Mouse (Mus musculus) CH12.LX (cell line): Measurements from ENCODE around the gene Tanc1. TPM values are rescaled to one million over a fixed set of nuclear protein-coding genes. Genes with fewer than 3 reads are reported as not detected.

Source experiments
- DNase-seq: peaks from one replicate; pipeline ENCODE4 v3.0.0-alpha.2; 2013; ENCODE audit errors: extremely low read depth
- H3K27ac ChIP-seq: 2 replicates; pipeline ENCODE4 v1.5.1; 2012; ENCODE audit warnings: low read depth, mild to moderate bottlenecking, control low read depth, moderate library complexity; ENCODE audit not compliant: insufficient read depth
- H3K27me3 ChIP-seq: replicated peaks from 2 replicates; pipeline ENCODE3; 2012; ENCODE audit warnings: inconsistent platforms
- H3K36me3 ChIP-seq, 2 experiments: replicated peaks in 1 of 2; 2 replicates each; pipeline versions ENCODE3 to v1.6.1; 2012; ENCODE audit warnings: inconsistent platforms in 1 of 2, low read length in 1 of 2, mild to moderate bottlenecking in 1 of 2, mixed read lengths in 1 of 2, moderate library complexity in 1 of 2; ENCODE audit not compliant: control insufficient read depth in 1 of 2, insufficient read depth in 1 of 2
- H3K4me1 ChIP-seq, 2 experiments: 2 replicates each; pipeline ENCODE4 v1.6.1; 2012; ENCODE audit warnings: inconsistent platforms in 1 of 2, moderate library complexity in 1 of 2; ENCODE audit not compliant: insufficient read depth in 2 of 2, control insufficient read depth in 1 of 2
- H3K4me2 ChIP-seq: 2 replicates; pipeline ENCODE4 v1.6.1; 2012; ENCODE audit warnings: low read depth, mild to moderate bottlenecking, control low read depth; ENCODE audit not compliant: poor library complexity, insufficient read depth, severe bottlenecking
- H3K4me3 ChIP-seq, 3 experiments: fragments of 150-350 bp in 1 of 3; sonication (generic) in 1 of 3; replicated peaks in 1 of 3; 2 replicates each; pipeline versions ENCODE3 to v1.5.1; 2011 to 2012; ENCODE audit warnings: low read depth in 2 of 3, low read length in 2 of 3, mild to moderate bottlenecking in 2 of 3, moderate library complexity in 2 of 3, control low read depth in 1 of 3, improper control_type of control experiment in 1 of 3, inconsistent platforms in 1 of 3, mixed read lengths in 1 of 3; ENCODE audit not compliant: poor library complexity in 1 of 3
- H3K79me2 ChIP-seq: replicated peaks from 2 replicates; pipeline ENCODE4 v1.6.1; 2012; ENCODE audit warnings: mild to moderate bottlenecking, moderate library complexity; ENCODE audit not compliant: control insufficient read depth, poor library complexity, insufficient read depth, severe bottlenecking; ENCODE audit errors: extremely low read depth
- H3K9ac ChIP-seq: 2 replicates; pipeline ENCODE4 v1.6.1; 2012; ENCODE audit warnings: low read depth, mild to moderate bottlenecking, control low read depth, moderate library complexity; ENCODE audit not compliant: insufficient read depth
- H3K9me3 ChIP-seq: replicated peaks from 2 replicates; pipeline ENCODE3; 2012; ENCODE audit warnings: low read length, inconsistent platforms, mixed read lengths
- CHD1 ChIP-seq: IDR thresholded peaks from 2 replicates; pipeline ENCODE4 v1.6.1; 2012; ENCODE audit warnings: low read depth, low read length, improper control_type of control experiment, inconsistent platforms
- E2F4 ChIP-seq: IDR thresholded peaks from 2 replicates; pipeline ENCODE4 v1.6.1; 2011; ENCODE audit warnings: low read depth, low read length, improper control_type of control experiment; ENCODE audit not compliant: insufficient replicate concordance
- ETS1 ChIP-seq: conservative IDR thresholded peaks from 2 replicates; pipeline ENCODE4 v1.6.1; 2012; ENCODE audit warnings: low read depth, mild to moderate bottlenecking, inconsistent platforms, low read length, improper control_type of control experiment, moderate library complexity
- HCFC1 ChIP-seq: IDR thresholded peaks from 2 replicates; pipeline ENCODE4 v1.6.1; 2012; ENCODE audit warnings: low read depth, mild to moderate bottlenecking, inconsistent platforms, low read length, improper control_type of control experiment
- JUN ChIP-seq: IDR thresholded peaks from 2 replicates; pipeline ENCODE4 v1.6.1; 2011; ENCODE audit warnings: low read depth, mild to moderate bottlenecking, low read length, improper control_type of control experiment, moderate library complexity; ENCODE audit not compliant: insufficient read depth
- JUND ChIP-seq: conservative IDR thresholded peaks from 2 replicates; pipeline ENCODE4 v1.6.1; 2011; ENCODE audit warnings: low read depth, low read length, improper control_type of control experiment
- KAT2A ChIP-seq: IDR thresholded peaks from 2 replicates; pipeline ENCODE4 v1.6.1; 2012; ENCODE audit warnings: low read length, improper control_type of control experiment, inconsistent platforms; ENCODE audit not compliant: insufficient replicate concordance
- MAFK ChIP-seq: IDR thresholded peaks from 2 replicates; pipeline ENCODE4 v1.6.1; 2011; ENCODE audit warnings: low read length, improper control_type of control experiment; ENCODE audit not compliant: insufficient replicate concordance
- MAZ ChIP-seq: IDR thresholded peaks from 2 replicates; pipeline ENCODE4 v1.6.1; 2012; ENCODE audit warnings: low read depth, mild to moderate bottlenecking, inconsistent platforms, low read length, improper control_type of control experiment, moderate library complexity
- MEF2A ChIP-seq: IDR thresholded peaks from 2 replicates; pipeline ENCODE4 v1.6.1; 2014; ENCODE audit warnings: low read depth, mild to moderate bottlenecking, inconsistent platforms, low read length, improper control_type of control experiment, borderline replicate concordance
- MXI1 ChIP-seq: IDR thresholded peaks from 2 replicates; pipeline ENCODE4 v1.6.1; 2011; ENCODE audit warnings: mild to moderate bottlenecking, low read depth, low read length, improper control_type of control experiment
- NELFE ChIP-seq: IDR thresholded peaks from 2 replicates; pipeline ENCODE4 v1.6.1; 2011; ENCODE audit warnings: low read depth, low read length, improper control_type of control experiment
- NRF1 ChIP-seq: IDR thresholded peaks from 2 replicates; pipeline ENCODE4 v1.6.1; 2014; ENCODE audit warnings: low read depth, mild to moderate bottlenecking, inconsistent platforms, low read length, improper control_type of control experiment, moderate library complexity
- POLR2A ChIP-seq: IDR thresholded peaks from 2 replicates; pipeline ENCODE4 v1.6.1; 2011; ENCODE audit warnings: low read depth, mild to moderate bottlenecking, improper control_type of control experiment, low read length
- RAD21 ChIP-seq: IDR thresholded peaks from 2 replicates; pipeline ENCODE4 v1.6.1; 2011; ENCODE audit warnings: low read depth, mild to moderate bottlenecking, low read length, improper control_type of control experiment, moderate library complexity
- SIN3A ChIP-seq: IDR thresholded peaks from 2 replicates; pipeline ENCODE4 v1.6.1; 2012; ENCODE audit warnings: low read length, improper control_type of control experiment, inconsistent platforms
- TBP ChIP-seq: conservative IDR thresholded peaks from 2 replicates; pipeline ENCODE4 v1.6.1; 2011; ENCODE audit warnings: low read depth, low read length, improper control_type of control experiment
- TCF12 ChIP-seq: IDR thresholded peaks from 2 replicates; pipeline ENCODE4 v1.6.1; 2014; ENCODE audit warnings: low read depth, mild to moderate bottlenecking, inconsistent platforms, low read length, improper control_type of control experiment
- UBTF ChIP-seq: IDR thresholded peaks from 2 replicates; pipeline ENCODE4 v1.6.1; 2012; ENCODE audit warnings: low read depth, mild to moderate bottlenecking, inconsistent platforms, low read length, improper control_type of control experiment, moderate library complexity
- USF2 ChIP-seq: conservative IDR thresholded peaks from 2 replicates; pipeline ENCODE4 v1.6.1; 2011; ENCODE audit warnings: low read depth, low read length, improper control_type of control experiment
- ZKSCAN1 ChIP-seq: IDR thresholded peaks from 2 replicates; pipeline ENCODE4 v1.6.1; 2012; ENCODE audit warnings: low read depth, inconsistent platforms, low read length, improper control_type of control experiment, borderline replicate concordance
- dilution Hi-C: fragments of 300-500 bp; cut with MboI; formaldehyde crosslinking; loops from 2 replicates; pipeline ENCODE4 v1.14.3; 2020; ENCODE audit warnings: low sequenced_read_pairs; ENCODE audit not compliant: extremely low pct_unique_long_range_greater_than_20kb, extremely low pct_ligation_motif_present
- in situ Hi-C: fragments of 300-500 bp; cut with MboI; formaldehyde crosslinking; loops from 3 replicates; pipeline ENCODE4 v1.14.3; 2019; ENCODE audit warnings: low sequenced_read_pairs, low pct_ligation_motif_present, low pct_unique_long_range_greater_than_20kb, mixed read lengths
- polyA plus RNA-seq: library from polyadenylated mRNA; unstranded; fragments of >175 nt; gene quantifications from 2 replicates; pipeline ENCODE4 v1.2.1, GENCODE M21; 2012; ENCODE audit warnings: low read depth; ENCODE audit not compliant: insufficient read length
- total RNA-seq, 2 experiments: library from RNA; depleted of rRNA; stranded (reverse); fragments of 300-350 nt in 1 of 2; fragments of >200 nt in 1 of 2; gene quantifications; 2 replicates each; pipeline ENCODE4 v1.2.3; 2012 to 2014

The Tanc1 gene
- total and polyA plus RNA-seq, 3 experiments: 0.08 to 0.21 (median 0.08) TPM

DNA sequence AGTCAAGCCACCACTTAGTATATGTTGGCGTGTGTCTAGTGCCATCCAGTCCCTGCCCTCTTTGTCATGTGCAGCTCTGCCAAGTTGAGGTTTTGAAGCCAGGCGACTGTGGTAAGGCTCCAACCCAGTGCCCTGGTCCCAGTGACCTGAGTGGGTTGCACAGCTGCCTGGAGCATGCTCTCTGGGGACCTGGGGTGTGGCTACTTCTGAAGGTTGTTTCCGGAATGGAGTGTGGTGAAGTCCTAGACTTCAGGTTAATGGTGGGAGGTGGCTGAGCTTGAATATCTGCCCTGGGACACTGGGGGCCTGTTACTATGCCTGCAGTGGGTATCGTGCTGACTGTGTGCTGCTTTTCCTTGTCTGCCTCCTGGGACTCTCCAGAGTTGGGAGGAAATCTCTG, 18.0 kb downstream of the Tanc1 start:
- H3K27ac ChIP-seq: no peak overlapping the region

DNA sequence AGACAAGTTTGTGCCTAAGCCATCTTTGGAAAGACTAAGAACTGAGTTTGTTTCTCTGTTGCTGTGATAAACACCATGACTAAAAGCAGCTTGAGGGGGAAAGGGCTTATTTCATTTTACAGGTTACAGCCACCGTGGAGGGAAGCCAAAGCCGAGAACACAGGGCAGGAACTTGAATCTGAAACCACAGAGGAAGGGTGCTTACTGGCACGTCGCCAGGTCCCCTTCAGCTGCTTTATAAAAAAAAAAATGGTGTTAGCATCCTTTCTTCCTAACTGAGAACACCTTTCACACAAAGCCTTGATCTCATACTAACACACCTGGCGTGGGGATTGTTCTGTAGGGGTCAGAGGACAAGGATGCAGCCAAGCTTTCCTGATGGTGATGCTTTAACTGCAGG, 19.6 kb downstream of the Tanc1 start:
- Histone ChIP-seq H3K9me3 (peaks cover 2% of the 10 kb centered on the region), H3K27me3 (no peaks in the 10 kb centered on the region), H3K9ac (no peak overlapping the region), H3K36me3 (no peaks in the 10 kb centered on the region), H3K4me2 (no peak overlapping the region), H3K79me2 (no peaks in the 10 kb centered on the region), H3K4me1 (peaks cover 0 to 5% of the 10 kb centered on the region in 2 experiments; a peak in 1 of 4 replicates), H3K27ac (no peak overlapping the region), H3K4me3 (no peak overlapping the region)
- TF ChIP-seq RAD21 (no peak), TBP (no peak)
- DNase-seq: no peak
- dilution Hi-C loops: no loop called here
- in situ Hi-C loops: no loop called here

More for the DNA sequence above, 18.0 kb downstream of the Tanc1 start:
- Histone ChIP-seq H3K79me2 (no peaks in the 10 kb centered on the region), H3K4me3 (no peak overlapping the region), H3K36me3 (no peaks in the 10 kb centered on the region), H3K27me3 (no peaks in the 10 kb centered on the region), H3K4me1 (peaks cover 0 to 5% of the 10 kb centered on the region in 2 experiments; a peak in 1 of 4 replicates), H3K9ac (no peak overlapping the region), H3K4me2 (no peak overlapping the region), H3K9me3 (no peaks in the 10 kb centered on the region)
- in situ Hi-C loops (no loop called here), dilution Hi-C loops (no loop called here)
- TF ChIP-seq MAZ: no peak
- TF ChIP-seq NELFE: no peak
- no peak for TF ChIP-seq UBTF
- TF ChIP-seq NRF1: peak; percentile 52
- DNase-seq: no peak

DNA sequence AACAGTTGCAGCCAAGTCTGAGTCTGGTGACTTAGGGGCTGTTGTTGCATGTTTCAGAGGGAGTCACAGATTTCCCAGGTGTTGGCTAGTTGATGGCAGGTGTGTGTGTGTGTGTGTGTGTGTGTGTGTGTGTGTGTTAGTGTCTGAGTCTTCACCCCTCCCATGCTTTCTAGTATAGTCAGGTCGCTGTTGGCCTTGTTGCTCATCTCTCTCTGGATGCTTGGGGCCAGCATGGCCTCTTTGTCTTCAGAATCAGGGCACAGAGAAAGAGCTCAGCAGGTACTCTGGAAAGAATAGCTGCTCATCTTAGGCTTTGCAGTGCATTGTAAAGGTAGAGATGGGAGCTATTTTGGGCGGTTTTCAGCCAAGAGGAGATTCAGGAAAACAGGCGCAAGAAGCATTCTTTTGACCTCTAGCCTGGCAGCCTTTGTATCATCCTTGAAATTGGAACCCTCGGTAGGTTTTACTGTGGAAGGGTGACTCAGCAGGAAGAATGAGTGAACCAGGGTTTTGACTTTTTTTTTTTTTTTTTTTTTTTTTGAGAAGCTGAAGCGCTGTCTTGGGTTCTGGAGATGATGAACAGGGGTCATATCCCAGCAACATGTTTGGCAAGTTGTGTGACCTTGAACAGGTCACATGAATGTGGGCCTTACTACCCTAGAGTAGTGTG, 22.1 kb downstream of the Tanc1 start:
- DNase-seq: no peak
- H3K36me3 ChIP-seq: no peaks in the 10 kb centered on the region
- H3K4me3 ChIP-seq: no peak overlapping the region
- no peaks in the 10 kb centered on the region for H3K79me2 ChIP-seq
- TF ChIP-seq CHD1 (no peak), ZKSCAN1 (no peak), ETS1 (no peak), JUND (no peak), HCFC1 (no peak), MAZ (no peak), KAT2A (no peak), MAFK (no peak), USF2 (no peak), NELFE (no peak), TCF12 (no peak), SIN3A (no peak), UBTF (no peak), TBP (no peak), MXI1 (no peak), POLR2A (no peak), JUN (no peak), MEF2A (no peak), E2F4 (no peak)
- H3K4me2 ChIP-seq: no peak overlapping the region
- H3K4me1 ChIP-seq: no peaks in the 10 kb centered on the region
- H3K27ac ChIP-seq: no peak overlapping the region
- H3K9ac ChIP-seq: no peak overlapping the region
- in situ Hi-C loops: no loop called here
- dilution Hi-C loops: no loop called here
- no peaks in the 10 kb centered on the region for H3K27me3 ChIP-seq
- peaks cover 2% of the 10 kb centered on the region for H3K9me3 ChIP-seq
